Mouse (Mus musculus) olfactory bulb, adult 2 months (tissue): ENCODE measurements around the gene Enc1.

Source experiments
- CTCF ChIP-seq: fragments of 200-500 bp; IDR thresholded peaks from 2 replicates; pipeline ENCODE4 v1.5.1; 2012; ENCODE audit warnings: low read depth, mild to moderate bottlenecking, low read length, moderate library complexity; ENCODE audit not compliant: insufficient read depth
- POLR2A ChIP-seq: fragments of 200-500 bp; IDR thresholded peaks from 2 replicates; pipeline ENCODE4 v1.6.1; 2012; ENCODE audit warnings: mild to moderate bottlenecking, low read depth, low read length, moderate library complexity; ENCODE audit not compliant: insufficient read depth

GRCm38 (mm10) chr13:97207472-97208111, 33.3 kb upstream of the Enc1 start:
- no peak for TF ChIP-seq POLR2A
- TF ChIP-seq CTCF = no peak
